Mouse (Mus musculus): Measurements from ENCODE around the gene Hmgcs2.

Hmgcs2 gene

GRCm38 (mm10) chr3:98280933-98281678, 871 bp downstream of the Hmgcs2 start:
- in situ Hi-C loops (cut with MboI), result no loop called here

DNA sequence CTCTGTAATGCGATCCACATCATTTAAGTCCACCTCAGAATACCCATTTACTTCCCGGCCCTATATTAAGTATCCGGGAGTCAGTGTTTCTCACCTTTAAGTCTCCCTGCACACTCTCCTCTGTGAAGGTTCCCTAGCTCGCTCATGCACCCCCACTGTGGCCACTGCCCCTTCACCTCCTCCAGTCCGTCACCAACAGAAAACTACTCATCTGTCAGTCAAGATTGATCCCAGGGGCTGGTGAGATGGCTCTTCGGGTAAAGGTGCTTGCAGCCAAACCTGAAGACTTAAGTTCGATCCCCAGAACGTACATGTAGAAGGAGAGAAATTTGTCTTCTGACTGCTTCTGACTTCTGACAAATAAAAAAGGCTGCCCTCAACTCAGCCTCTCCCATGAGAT, 2.2 kb downstream of the Hmgcs2 start:
- in situ Hi-C loops (cut with MboI), result no loop called here

DNA sequence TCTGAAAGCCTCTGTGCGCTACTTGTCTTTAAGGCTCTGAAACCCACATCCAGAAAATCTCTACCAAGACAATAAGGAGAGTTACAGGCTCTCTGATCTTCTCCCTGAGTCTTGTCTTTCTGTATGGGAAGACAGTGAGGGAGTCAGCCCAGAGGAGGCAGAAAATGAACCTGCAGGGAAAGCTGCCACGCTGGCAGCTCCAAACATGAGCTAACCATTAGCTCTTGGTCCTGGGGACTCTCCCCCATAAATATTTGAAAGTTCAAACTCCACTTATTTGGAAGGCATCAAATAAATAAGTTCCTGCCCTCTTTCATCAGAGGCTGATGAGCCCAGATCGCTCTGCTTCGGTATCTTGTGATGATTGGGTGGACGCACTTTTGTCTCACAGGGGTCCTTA, 3.0 kb downstream of the Hmgcs2 start:
- in situ Hi-C loops (cut with MboI), result no loop called here

DNA sequence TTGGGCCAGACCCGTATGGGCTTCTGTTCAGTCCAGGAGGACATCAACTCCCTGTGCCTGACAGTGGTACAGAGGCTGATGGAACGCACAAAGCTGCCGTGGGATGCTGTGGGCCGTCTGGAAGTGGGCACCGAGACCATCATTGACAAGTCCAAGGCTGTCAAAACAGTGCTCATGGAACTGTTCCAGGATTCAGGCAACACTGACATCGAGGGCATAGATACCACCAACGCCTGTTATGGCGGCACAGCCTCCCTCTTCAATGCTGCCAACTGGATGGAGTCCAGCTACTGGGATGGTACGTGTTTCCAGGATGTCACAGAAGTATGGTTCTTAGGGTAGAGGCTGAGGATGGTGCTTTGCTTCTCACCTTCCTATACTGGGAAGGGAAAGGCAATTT, 10.8 kb downstream of the Hmgcs2 start:
- in situ Hi-C loops (cut with MboI), result no loop called here

GRCm38 (mm10) chr3:98295965-98296364, 15.7 kb downstream of the Hmgcs2 start:
- in situ Hi-C loops (cut with MboI), result no loop called here

DNA sequence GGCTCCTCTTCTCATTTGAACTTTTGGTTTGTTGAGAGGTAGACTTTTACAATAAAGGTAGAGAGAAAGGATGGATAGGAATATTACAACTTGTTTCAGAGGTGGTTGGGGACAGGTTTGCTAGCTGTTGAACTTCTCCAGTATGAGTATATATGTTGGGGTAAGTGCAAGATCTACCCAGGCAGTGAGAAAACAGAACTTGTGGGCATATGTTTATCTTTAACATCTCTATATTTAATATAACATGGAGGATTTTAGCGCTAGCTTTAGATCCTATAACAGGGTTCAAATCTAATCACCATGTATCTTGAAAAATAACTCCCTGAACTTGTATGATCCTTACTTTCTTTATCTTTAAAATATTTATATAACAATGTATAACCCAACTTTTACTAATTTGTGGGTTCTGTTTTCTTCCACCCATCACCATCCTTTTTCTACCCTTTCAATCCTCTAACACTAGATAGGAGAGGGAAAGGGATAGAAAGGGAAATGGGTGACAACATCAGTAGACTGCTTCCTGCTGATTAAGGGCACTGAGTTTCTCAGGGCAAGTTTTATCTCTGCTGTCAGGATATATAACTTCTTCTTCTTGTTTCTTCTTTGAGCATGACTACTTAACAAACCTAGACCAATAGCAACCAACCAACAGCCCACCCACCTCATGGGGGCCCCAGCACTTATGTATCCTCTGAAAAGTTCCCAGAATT, 19.3 kb downstream of the Hmgcs2 start:
- in situ Hi-C loops (cut with MboI), result no loop called here

- in situ Hi-C loops (cut with MboI), result no loop called here
Observed at GRCm38 (mm10) chr3:98300266-98300665, 20.0 kb downstream of the Hmgcs2 start.

DNA sequence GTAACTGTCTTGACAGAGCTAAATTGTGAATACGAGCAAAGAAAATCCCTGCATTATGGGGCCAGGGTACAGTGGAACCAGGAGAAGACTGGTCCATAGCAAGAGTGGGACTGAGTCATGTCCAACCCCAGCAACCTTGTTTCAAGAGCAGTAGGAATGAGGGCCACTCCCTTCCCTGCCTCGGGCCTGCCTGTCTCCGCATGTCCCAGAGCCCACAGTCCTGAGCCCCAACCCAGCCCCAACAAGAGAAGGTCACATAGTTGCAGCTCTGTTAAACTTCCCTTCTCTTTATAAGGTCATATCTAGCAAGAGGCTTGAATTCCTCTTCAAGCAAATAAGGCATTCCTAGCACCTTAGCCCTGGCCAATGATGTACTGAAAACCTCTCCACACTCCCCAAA, 21.5 kb downstream of the Hmgcs2 start:
- in situ Hi-C loops (cut with MboI), result no loop called here

DNA sequence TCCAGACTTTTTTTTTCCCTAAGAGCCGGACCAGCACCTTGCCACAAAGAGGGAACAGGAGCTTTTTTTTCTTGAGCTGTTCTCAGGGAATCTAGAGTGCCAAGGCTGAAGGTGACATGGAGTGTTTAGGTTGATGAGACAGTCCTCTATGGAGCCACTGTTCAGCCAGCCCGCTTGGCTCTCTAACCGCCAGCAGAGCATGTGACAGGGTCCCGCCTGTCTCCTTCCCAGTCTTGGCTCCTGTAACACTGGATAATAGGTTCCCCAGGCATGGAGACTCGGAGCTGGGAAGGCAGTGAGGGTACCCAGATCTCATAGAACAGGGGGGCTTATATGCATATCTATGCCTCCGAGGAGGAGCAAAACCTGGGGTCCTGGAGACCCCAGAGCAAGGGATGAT, 28.4 kb downstream of the Hmgcs2 start:
- in situ Hi-C loops (cut with MboI), result no loop called here

GRCm38 (mm10) chr3:98310456-98310855, 30.2 kb downstream of the Hmgcs2 start:
- in situ Hi-C loops (cut with MboI), result no loop called here

DNA sequence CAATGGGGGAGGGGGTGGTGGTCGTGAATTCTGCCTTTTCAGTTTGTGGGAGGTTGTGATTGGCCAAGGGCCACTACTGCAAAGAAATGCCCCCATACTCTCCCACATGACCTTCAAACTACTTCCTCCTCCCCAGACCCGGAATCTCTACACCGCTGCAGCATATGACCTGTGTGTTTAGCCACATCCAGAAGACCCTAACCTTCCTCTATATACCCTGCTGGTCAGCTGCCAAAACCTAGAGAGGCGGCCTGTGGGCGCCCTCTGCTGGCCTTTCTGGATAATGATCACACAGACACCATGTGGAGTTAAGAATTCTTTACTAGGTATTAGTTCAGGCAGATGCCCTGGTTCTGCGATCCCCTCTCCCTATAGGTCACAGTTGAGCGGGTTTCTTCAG, 32.6 kb downstream of the Hmgcs2 start:
- in situ Hi-C loops (cut with MboI), result no loop called here

- in situ Hi-C loops (cut with MboI), result no loop called here
Observed at GRCm38 (mm10) chr3:98313294-98314155, 33.3 kb downstream of the Hmgcs2 start.

GRCm38 (mm10) chr3:98315181-98315580, 34.9 kb downstream of the Hmgcs2 start:
- in situ Hi-C loops (cut with MboI), result no loop called here

DNA sequence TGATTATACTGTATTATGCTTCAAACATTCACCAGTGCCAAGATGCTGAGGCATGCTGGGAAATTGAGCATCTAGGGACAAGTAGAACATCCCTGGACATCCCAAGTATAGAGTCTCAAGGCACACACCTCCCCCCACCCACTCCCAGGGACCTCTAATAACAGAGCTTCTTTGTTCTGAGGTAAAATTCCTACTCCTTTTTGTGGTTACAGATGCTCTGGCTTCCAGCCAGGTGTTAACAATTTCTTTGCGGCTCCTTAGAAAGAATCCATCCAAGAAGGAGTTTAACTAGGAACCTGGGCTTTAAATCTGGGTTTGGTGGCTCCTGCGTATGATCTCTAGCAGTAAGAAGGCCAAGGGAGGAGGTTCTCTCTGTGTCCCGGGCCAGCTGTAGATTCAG, 36.9 kb downstream of the Hmgcs2 start:
- in situ Hi-C loops (cut with MboI), result no loop called here

DNA sequence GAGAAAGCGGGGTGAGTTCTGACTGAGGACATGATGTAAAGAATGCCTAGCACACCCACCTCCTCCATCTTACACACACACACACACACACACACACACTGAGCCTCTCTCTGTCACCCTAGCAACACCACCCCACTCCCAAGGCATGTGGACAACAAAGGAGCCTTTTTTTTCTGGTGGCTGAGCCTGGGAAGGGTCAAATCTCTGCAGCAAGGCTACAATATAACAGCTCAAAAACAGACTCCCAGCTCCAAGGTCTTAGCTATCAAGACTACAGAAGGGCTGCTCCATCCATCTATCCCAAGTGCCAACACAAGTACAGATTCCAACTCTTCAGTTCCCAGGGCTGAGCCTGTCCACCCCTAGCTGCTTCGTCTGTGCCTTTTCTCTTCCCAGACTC, 39.0 kb downstream of the Hmgcs2 start:
- in situ Hi-C loops (cut with MboI), result no loop called here

GRCm38 (mm10) chr3:98322209-98322608, 42.0 kb downstream of the Hmgcs2 start:
- in situ Hi-C loops (cut with MboI), result no loop called here

DNA sequence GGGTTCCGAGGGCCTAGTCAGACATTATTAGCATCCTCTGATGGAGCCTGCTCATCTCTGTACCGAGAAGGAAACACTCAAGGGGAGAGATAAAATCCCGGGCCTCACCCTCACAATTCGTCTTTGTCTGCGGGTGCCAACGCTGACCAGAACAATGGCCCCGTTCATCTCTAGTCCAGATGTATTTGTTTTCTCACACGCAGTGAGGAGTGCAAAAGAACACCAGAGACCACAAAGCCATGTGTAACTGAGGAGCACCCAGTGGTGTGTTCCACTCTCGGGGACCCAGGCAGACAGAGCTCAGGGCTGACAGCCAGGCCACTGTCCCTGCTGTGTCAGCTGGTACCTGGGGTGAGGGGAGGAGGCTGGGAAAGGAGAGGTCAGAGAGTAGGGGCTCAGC, 44.0 kb downstream of the Hmgcs2 start:
- in situ Hi-C loops (cut with MboI), result no loop called here

GRCm38 (mm10) chr3:98334010-98334409, 53.8 kb downstream of the Hmgcs2 start:
- in situ Hi-C loops (cut with MboI), result no loop called here

- in situ Hi-C loops (cut with MboI), result no loop called here
Observed at GRCm38 (mm10) chr3:98335331-98335730, 55.1 kb downstream of the Hmgcs2 start.

DNA sequence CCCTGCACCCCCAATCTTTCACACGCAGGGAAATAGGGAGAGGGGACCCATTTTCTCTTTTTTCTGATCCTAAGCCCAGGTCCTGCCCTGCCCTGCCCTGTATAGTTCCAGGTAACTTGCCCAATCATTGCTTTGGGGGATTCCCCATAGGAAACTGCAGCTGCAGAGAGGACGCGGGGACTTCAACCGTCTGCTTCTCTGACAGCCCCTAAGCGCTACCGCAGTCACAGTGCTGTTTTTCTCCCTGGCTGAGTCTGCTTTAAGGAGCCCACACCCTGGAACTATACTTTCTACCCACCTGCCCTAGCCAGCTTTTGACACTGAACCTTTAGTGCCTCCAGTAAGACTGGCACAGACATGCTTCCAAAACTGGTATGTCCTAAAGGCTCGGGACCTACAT, 55.7 kb downstream of the Hmgcs2 start:
- in situ Hi-C loops (cut with MboI), result no loop called here

GRCm38 (mm10) chr3:98336661-98337654, 56.7 kb downstream of the Hmgcs2 start:
- in situ Hi-C loops (cut with MboI), result no loop called here
